Mouse (Mus musculus) lung, adult 2 months (tissue): ENCODE measurements around the gene Hps5.

ENCODE experiments used
- CTCF ChIP-seq: fragments of 200-500 bp; IDR thresholded peaks from 2 replicates; pipeline ENCODE4 v1.5.1; 2011; ENCODE audit warnings: mild to moderate bottlenecking, low read length, control low read depth; ENCODE audit not compliant: insufficient read depth
- POLR2A ChIP-seq: fragments of 200-500 bp; IDR thresholded peaks from 2 replicates; pipeline ENCODE4 v1.6.1; 2011; ENCODE audit warnings: low read depth, mild to moderate bottlenecking, control low read depth, low read length, borderline replicate concordance; ENCODE audit errors: extremely low read depth

DNA sequence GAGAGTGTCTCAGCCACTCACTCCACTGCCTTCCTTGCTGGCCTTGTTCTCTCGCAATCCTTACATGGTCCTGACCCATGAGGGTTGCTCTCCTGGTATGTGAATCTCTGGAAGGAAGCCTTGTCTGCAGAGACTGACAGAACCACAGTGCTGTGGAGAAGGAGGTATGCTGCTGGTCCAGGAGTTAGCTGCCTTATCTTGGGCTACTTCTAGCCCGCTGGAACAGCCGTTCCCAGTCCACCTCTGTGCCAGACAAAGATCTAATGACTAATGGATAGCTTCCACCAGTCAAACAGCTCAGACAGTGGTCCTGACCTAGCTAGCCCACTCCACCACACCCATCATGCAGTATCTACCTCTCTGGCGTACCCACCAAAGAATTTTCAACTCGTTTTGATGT lies 40.5 kb upstream of the Hps5 start:
- no peak for TF ChIP-seq CTCF
- no peak for TF ChIP-seq POLR2A
